Mouse (Mus musculus): ENCODE results near the gene Ttc37.

DNA sequence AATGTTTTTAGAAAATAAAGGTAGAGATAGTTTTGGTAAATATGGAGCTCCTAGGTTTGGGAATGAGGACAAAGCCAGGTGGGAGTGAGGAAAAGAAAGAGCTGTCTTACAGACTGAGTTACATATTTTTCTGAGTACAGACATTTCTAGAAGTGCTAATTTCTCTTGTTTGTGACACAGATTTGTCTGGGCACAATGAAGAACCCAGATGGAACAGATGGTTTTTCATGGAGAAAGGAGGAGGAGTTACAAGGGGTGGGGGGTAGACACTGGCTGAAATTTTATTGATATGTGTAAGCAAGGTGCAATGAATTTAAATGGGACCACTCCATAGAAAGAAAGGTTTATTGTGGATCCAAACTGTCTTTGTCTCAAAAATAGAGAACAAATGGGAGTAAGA lies 96.4 kb downstream of the Ttc37 start:
- no peak for TF ChIP-seq CTCF (IDR thresholded peaks at IDR 0.05; ENCODE audit: low read depth)
- TF ChIP-seq EP300 (IDR thresholded peaks at IDR 0.05; ENCODE audit: low read depth) = no peak

Measured in liver, postnatal 0 days (tissue).